Mouse (Mus musculus) midbrain, embryonic 16.5 days (tissue): ENCODE measurements around the gene Ccdc170. TPM values are rescaled to one million over a fixed set of nuclear protein-coding genes. Genes with fewer than 3 reads are reported as not detected.

ENCODE experiments used
- polyA plus RNA-seq: library from polyadenylated mRNA; unstranded; fragments of >200 nt; fragmentation: Nextera tagmentation; extraction: Ambion mirVana; gene quantifications from 2 replicates; pipeline ENCODE4 v1.2.1, GENCODE M21; 2015

Gene Ccdc170
- polyA plus RNA-seq, 1 experiment from 2014 or later: 0.54 TPM

Other genes starting within 250 kb of the Ccdc170 start
- 44.7 and 45.1 TPM in 2 replicates for gene Akap12, start 216.1 kb upstream of the Ccdc170 start, polyA plus RNA-seq
- 14.8 and 17.2 TPM in 2 replicates for gene Zbtb2, start 94.4 kb upstream of the Ccdc170 start, polyA plus RNA-seq
- gene Rmnd1, start 50.1 kb upstream of the Ccdc170 start, polyA plus RNA-seq: 54.6 and 55.1 TPM in 2 replicates
- gene Armt1, start 50.0 kb upstream of the Ccdc170 start, polyA plus RNA-seq: 9.3 and 10.8 TPM in 2 replicates
- 0.60 and 0.63 TPM in 2 replicates for gene Esr1, start 129.1 kb downstream of the Ccdc170 start, polyA plus RNA-seq